12 mouse cellular contexts compared by ENCODE assay signal in the genomic region with DNA sequence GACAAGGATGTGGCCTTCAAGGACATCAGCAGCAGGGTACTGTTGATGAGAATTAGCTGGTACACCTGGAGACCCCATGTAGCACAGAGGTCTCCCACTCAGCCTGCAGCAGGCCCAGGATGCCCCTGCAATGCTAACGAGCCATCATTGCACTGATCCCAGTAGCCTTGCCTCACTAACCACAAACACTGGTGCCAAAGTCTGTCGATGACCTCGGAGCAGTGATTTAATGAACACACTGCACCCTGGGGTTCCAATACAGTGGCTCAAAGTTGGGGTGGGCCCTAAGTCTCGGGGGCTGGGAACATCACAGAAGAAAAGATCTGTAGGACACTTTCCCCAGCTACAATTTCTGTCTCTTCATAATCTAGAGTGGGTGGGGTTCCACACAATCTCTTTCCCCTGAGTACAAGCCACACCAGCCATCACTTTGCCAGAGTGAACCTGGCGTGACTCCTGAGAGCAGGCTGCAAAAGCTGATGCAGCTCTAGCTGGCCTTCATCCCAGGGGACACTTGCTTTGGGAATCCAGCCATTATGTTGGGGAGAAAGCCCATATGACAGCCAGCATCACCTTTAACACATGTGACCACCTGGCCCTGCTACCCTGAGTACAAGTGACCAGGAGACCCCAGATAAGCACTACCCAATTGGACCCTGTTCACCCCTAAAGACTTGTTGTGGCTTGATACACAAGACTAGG. TPM values are rescaled to one million over a fixed set of nuclear protein-coding genes. Genes with fewer than 3 reads are reported as not detected.
DNase-seq lines count a peak whose midpoint lies in the region.
"Had no signal": no experiment of that assay in that cellular context is flagged by ENCODE, and none has a peak within 500 bp of the region (broad histone marks: within the 10 kb centered on the region; RNA-seq: fewer than 3 reads in every experiment).

No protein-coding gene starts in this region.

- peak; percentile 62 for DNase-seq in adrenal gland, adult 2 months
- DNase-seq in adrenal gland, postnatal 10 days, result no peak
- DNase-seq in heart, adult 18-20 months, result peak; percentile 63 to 65
- DNase-seq in heart, postnatal 4 days, result no peak
- DNase-seq in kidney, adult 9 months, result peak; percentile 13
- DNase-seq in kidney, postnatal 4 days, result no peak
- DNase-seq in lung, postnatal 14 days, result no peak
- DNase-seq: cerebellum, adult 2 months; gastrocnemius, postnatal 10 days; kidney, adult 8-10 months had no signal

RNA-seq across cellular contexts. Expression of a gene that starts 11.5 kb away (rescaled TPM):
- total RNA-seq in adrenal gland, adult 2 months (2021), result 10 to 100 TPM; 30.2 to 46.7 TPM
- 68.7 and 99.1 TPM in 2 replicates for polyA plus RNA-seq in adrenal gland, adult 2 months (2012; rRNA removed)
- total RNA-seq in adrenal gland, postnatal 10 days (2021), result 10 to 100 TPM; 14.9 to 16.5 TPM
- 10 to 100 TPM; 12.3 to 17.9 TPM for total RNA-seq in heart, adult 18-20 months (2021)
- 1 to 10 TPM; 5.3 to 6.0 TPM for total RNA-seq in heart, postnatal 4 days (2021)

RNA-seq across cellular contexts. Expression of a gene that starts 25.8 kb away (rescaled TPM):
- 10 to 100 TPM; 71.3 to 75.7 TPM for total RNA-seq in adrenal gland, adult 2 months (2021)
- 127 and 132 TPM in 2 replicates for polyA plus RNA-seq in adrenal gland, adult 2 months (2012; rRNA removed)
- total RNA-seq in adrenal gland, postnatal 10 days (2021), result 10 to 100 TPM; 57.4 to 60.9 TPM
- total RNA-seq in heart, adult 18-20 months (2021), result 10 to 100 TPM; 41.8 to 42.0 TPM
- 10 to 100 TPM; 42.4 to 48.6 TPM for total RNA-seq in heart, postnatal 4 days (2021)

RNA-seq across cellular contexts. Expression of a gene that starts 49.0 kb away (rescaled TPM):
- total RNA-seq in adrenal gland, adult 2 months (2021), result under 1 TPM; 0.14 to 0.23 TPM
- 0.58 and 0.90 TPM in 2 replicates for polyA plus RNA-seq in adrenal gland, adult 2 months (2012; rRNA removed)
- total RNA-seq in adrenal gland, postnatal 10 days (2021), result under 1 TPM; 0.66 to 0.94 TPM
- 1 to 10 TPM; 3.6 to 5.5 TPM for total RNA-seq in heart, adult 18-20 months (2021)
- total RNA-seq in heart, postnatal 4 days (2021), result 1 to 10 TPM; 6.0 to 7.8 TPM
- total RNA-seq: CH12.LX had no signal
- polyA plus RNA-seq: inflammation-experienced regulatory T-cells, adult 6 months had no signal

Comparison
In these comparisons a context has a peak if more than half of its experiments do, and no peak if none do; other contexts are left out.
1. DNase-seq: peak in adrenal gland, adult 2 months (single experiment), heart, adult 18-20 months (2 of 2) and kidney, adult 9 months (single experiment); none in adrenal gland, postnatal 10 days (single experiment), heart, postnatal 4 days (single experiment), kidney, postnatal 4 days (0 of 2) and lung, postnatal 14 days (single experiment).